Mouse (Mus musculus) heart, adult 2 months (tissue): ENCODE measurements around the gene Samd4.
A peak's percentile ranks its signal among the peaks of the same experiment; 100 is the strongest.

Experiments
- CTCF ChIP-seq: fragments of 200-600 bp; IDR thresholded peaks from 2 replicates; pipeline ENCODE4 v1.8.1; 2022; ENCODE audit warnings: antibody characterized with exemption, mild to moderate bottlenecking, moderate library complexity
- EP300 ChIP-seq: fragments of 200-500 bp; IDR thresholded peaks from 2 replicates; pipeline ENCODE4 v1.6.1; 2011; ENCODE audit warnings: low read depth, low read length, control low read depth; ENCODE audit not compliant: insufficient read depth

- no peak for TF ChIP-seq CTCF
- 0 out of 2 replicates have a peak, but pooled peaks have one; percentile 46 for TF ChIP-seq EP300
Measured at GRCm38 (mm10) chr14:47075010-47075677, 192.5 kb downstream of the Samd4 start.
